Mouse (Mus musculus) lung, embryonic 14.5 days (tissue): ENCODE measurements at regions not wholly inside any gene's neighbourhood (a gene's known extent, or its start where the extent isn't known, plus 50 kb on each side); places are given as distances from the start of the nearest gene placed in this dataset.

ENCODE experiments used
- ATAC-seq: fragments of 200-750 bp; cut with Nextera tagmentation; 2 replicates; pipeline ENCODE4 v1.8.0; 2017; ENCODE audit warnings: mild to moderate bottlenecking, moderate TSS enrichment, moderate library complexity; ENCODE audit not compliant: insufficient read depth
- DNase-seq: peaks from one replicate; pipeline ENCODE4 v3.0.0-alpha.2; 2015
- H3K27ac ChIP-seq: fragments of 300-500 bp; sonication (generic); 2 replicates; pipeline ENCODE4 v1.5.1; 2014; ENCODE audit warnings: low read depth, mild to moderate bottlenecking, moderate library complexity
- H3K27me3 ChIP-seq: fragments of 300-500 bp; sonication (generic); 2 replicates; pipeline ENCODE4 v1.6.1; 2014; ENCODE audit warnings: low read length, control low read depth; ENCODE audit not compliant: insufficient read depth
- H3K36me3 ChIP-seq: fragments of 300-500 bp; sonication (generic); 2 replicates; pipeline ENCODE4 v1.6.1; 2014; ENCODE audit warnings: control low read depth; ENCODE audit not compliant: insufficient read depth
- H3K4me1 ChIP-seq: fragments of 300-500 bp; sonication (generic); 2 replicates; pipeline ENCODE4 v1.6.1; 2014; ENCODE audit warnings: antibody characterized with exemption, control low read depth; ENCODE audit not compliant: insufficient read depth
- H3K4me2 ChIP-seq: fragments of 300-500 bp; sonication (generic); 2 replicates; pipeline ENCODE4 v1.6.1; 2014; ENCODE audit warnings: mild to moderate bottlenecking
- H3K4me3 ChIP-seq: fragments of 300-500 bp; sonication (generic); 2 replicates; pipeline ENCODE4 v1.5.1; 2014; ENCODE audit warnings: low read depth, low read length
- H3K9ac ChIP-seq: fragments of 300-500 bp; sonication (generic); 2 replicates; pipeline ENCODE4 v1.6.1; 2014
- H3K9me3 ChIP-seq: fragments of 300-500 bp; sonication (generic); 2 replicates; pipeline ENCODE4 v1.6.1; 2016; ENCODE audit warnings: low read depth, low read length, control low read depth
- CTCF ChIP-seq: IDR thresholded peaks from 2 replicates; pipeline ENCODE4 v1.5.1; 2016; ENCODE audit warnings: antibody characterized with exemption, low read depth
- WGBS: fragments of 180-500 bp; shearing (Covaris S2); extraction: QIAGEN DNeasy Blood & Tissue Kit; methylation state at CpG from one replicate; pipeline ENCODE4 v1.1.7; 2014; 5-methylcytosine and 5-hydroxymethylcytosine counted together

GRCm38 (mm10) chr12:119028711-119029110, 62.5 kb upstream of the Abcb5 start:
- Histone ChIP-seq H3K4me1 (no peaks in the 10 kb centered on the region), H3K9ac (no peak overlapping the region), H3K4me2 (no peak overlapping the region), H3K9me3 (no peaks in the 10 kb centered on the region), H3K27ac (no peak overlapping the region), H3K36me3 (no peaks in the 10 kb centered on the region), H3K27me3 (no peaks in the 10 kb centered on the region), H3K4me3 (no peak overlapping the region)
- WGBS, result 76% methylated on average over 2 of the region's 2 CpGs
- ATAC-seq (no peak), DNase-seq (no peak)
- no peak for TF ChIP-seq CTCF

- Histone ChIP-seq H3K9me3 (no peaks in the 10 kb centered on the region), H3K27me3 (no peaks in the 10 kb centered on the region), H3K4me1 (no peaks in the 10 kb centered on the region), H3K4me2 (no peak overlapping the region), H3K9ac (no peak overlapping the region), H3K27ac (no peak overlapping the region), H3K36me3 (no peaks in the 10 kb centered on the region), H3K4me3 (no peak overlapping the region)
- TF ChIP-seq CTCF, result no peak
- WGBS, result 84% methylated on average over 2 of the region's 2 CpGs
- DNase-seq (no peak), ATAC-seq (no peak)
Observed at GRCm38 (mm10) chr12:119028161-119028560, 61.9 kb upstream of the Abcb5 start.

GRCm38 (mm10) chr12:119027701-119028100, 61.5 kb upstream of the Abcb5 start:
- no peaks in the 10 kb centered on the region for H3K27me3 ChIP-seq
- peak overlapping the region; percentile 22; the same call in 1 of the 2 replicates for H3K27ac ChIP-seq
- H3K36me3 ChIP-seq, result no peaks in the 10 kb centered on the region
- no peak overlapping the region for H3K9ac ChIP-seq
- no peak overlapping the region for H3K4me2 ChIP-seq
- WGBS, result 17% methylated on average over 4 of the region's 4 CpGs
- H3K4me3 ChIP-seq, result no peak overlapping the region
- peak; percentile 65 for DNase-seq
- TF ChIP-seq CTCF, result no peak
- no peaks in the 10 kb centered on the region for H3K9me3 ChIP-seq
- no peaks in the 10 kb centered on the region for H3K4me1 ChIP-seq
- ATAC-seq, result peak; percentile 63

- ATAC-seq (no peak), DNase-seq (peak; percentile 82)
- Histone ChIP-seq H3K4me3 (no peak overlapping the region), H3K27ac (no peak overlapping the region), H3K9ac (no peak overlapping the region), H3K36me3 (no peaks in the 10 kb centered on the region), H3K4me2 (no peak overlapping the region), H3K9me3 (no peaks in the 10 kb centered on the region), H3K27me3 (no peaks in the 10 kb centered on the region), H3K4me1 (no peaks in the 10 kb centered on the region)
- 59% methylated on average over 1 of the region's 1 CpGs for WGBS
- peak; percentile 77 for TF ChIP-seq CTCF
Observed at GRCm38 (mm10) chr12:119026311-119026710, 60.1 kb upstream of the Abcb5 start.

DNA sequence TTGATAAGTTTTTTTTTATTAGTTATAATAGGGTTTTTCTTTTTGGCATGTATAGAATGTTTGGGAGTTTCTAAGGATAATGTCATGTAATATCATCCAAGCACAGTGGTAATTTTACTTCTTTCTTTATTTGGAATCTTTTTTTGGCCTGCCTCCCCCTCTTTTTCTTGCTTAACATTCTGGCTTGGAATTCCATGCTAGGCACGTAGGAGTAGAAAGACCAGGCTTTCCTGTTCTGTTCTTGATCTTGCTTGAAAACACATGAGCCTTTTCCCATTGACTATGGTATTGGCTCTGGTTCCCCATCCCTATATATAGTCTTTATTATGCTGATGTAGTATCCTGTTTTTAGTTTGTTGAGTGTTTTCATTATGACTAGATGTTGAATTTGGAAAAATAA, 57.8 kb upstream of the Abcb5 start:
- no peaks in the 10 kb centered on the region for H3K9me3 ChIP-seq
- no peaks in the 10 kb centered on the region for H3K27me3 ChIP-seq
- H3K4me3 ChIP-seq, result no peak overlapping the region
- no peaks in the 10 kb centered on the region for H3K36me3 ChIP-seq
- DNase-seq (no peak), ATAC-seq (no peak)
- no peak overlapping the region for H3K27ac ChIP-seq
- WGBS, result 56% methylated on average over 1 of the region's 1 CpGs
- H3K4me1 ChIP-seq, result no peaks in the 10 kb centered on the region
- no peak overlapping the region for H3K9ac ChIP-seq
- no peak for TF ChIP-seq CTCF
- no peak overlapping the region for H3K4me2 ChIP-seq
